Mouse (Mus musculus) thymus, postnatal 25 days (tissue): Measurements from ENCODE around the gene Rnf182.
A peak's percentile ranks its signal among the peaks of the same experiment; 100 is the strongest.

Source experiments
- DNase-seq: peaks from one replicate; pipeline ENCODE4 v3.0.0; 2022

Rnf182 gene

DNA sequence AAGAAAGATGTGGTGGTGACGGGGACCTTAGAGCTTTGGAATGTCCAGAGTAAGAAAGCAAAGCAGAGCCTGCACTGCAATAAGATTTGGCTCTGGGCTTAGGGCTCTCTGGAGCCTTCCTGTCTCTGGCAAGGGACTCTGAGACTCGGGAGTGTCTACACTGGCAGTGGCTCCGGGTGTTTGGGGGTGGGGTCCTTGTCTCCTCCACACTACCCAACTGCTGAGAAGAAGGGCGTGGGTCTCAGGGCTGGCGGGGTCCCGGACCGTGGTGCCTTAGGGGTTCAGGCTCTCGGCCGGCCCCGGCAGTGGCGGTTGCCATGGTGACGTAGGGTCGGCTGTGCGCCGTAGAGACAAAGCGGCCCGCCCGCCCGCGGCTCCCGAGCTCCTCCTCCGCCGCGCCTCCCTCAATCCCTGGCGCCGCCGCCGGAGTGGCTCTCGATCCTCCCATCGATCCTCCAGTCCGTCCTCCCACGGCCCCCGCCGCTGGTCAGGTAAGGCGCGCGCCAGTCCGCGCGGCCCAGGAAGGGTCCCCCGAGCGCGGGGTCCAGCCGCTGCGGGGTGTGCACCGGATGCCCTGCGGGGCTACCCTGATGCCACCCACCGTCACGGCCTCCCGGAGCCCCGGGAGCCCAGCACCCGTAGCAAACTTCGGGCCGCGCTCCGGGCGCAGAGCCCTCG lies at the start of gene Rnf182:
Gene Rnf182, plus strand, starts transcription at position 134 of the 678 bp plus-strand sequence.
- DNase-seq, result peak; percentile 45

DNA sequence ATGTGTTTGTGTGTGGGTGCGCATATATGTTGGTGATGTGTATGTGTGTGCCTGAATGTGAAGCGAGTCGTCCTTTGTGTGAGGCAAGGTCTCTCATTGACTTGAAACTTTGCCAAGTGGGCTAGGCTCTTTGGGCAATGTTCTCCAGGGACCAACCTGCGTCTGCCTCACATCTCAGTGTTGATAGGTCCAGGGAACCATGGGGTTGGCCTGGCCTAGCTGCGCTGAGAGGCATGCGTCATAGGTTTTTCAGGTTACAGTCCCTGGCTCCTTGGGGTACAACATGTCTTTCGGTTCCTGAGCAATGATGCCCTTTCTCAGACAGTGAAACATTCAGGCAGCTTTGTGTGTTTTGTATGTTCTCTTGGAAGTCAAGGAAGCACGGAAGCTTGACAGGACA lies 49.3 kb upstream of the Rnf182 start:
- no peak for DNase-seq

DNA sequence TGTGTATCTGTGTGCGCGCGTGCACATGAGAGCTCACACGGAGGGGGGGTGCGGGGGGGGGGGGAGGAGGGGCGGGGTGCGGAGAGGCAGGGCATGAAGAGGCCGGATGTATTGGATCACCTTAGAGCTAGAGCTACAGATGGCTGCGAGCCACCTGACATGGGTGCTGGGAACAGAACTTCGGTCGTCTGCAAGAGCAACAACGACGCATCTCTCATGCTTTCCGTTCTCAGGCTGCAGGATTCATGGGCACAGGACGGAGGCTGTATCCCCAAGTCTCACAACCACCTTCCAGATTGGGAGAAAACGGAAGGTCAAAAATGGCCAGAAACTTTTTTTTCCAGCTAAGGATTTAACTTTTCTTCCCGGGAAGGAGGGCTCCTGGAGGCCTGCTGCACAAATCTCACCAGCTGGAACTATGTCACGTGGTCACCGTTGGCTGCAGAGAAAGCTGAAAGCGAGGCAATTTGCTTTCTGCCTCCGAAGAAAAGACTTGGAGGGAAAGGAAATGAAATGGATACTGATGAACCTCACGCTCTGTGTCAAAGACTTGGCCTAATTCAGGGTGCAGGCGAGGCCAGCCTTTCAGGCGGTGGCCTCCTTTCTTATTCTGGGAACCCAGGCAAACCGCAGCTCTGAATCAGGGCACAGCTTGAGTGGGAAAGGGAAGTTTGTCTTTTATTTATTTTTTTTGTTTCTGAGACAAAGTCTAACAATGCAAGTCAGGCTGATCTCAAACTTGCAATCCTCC lies 48.2 kb upstream of the Rnf182 start:
- no peak for DNase-seq

DNA sequence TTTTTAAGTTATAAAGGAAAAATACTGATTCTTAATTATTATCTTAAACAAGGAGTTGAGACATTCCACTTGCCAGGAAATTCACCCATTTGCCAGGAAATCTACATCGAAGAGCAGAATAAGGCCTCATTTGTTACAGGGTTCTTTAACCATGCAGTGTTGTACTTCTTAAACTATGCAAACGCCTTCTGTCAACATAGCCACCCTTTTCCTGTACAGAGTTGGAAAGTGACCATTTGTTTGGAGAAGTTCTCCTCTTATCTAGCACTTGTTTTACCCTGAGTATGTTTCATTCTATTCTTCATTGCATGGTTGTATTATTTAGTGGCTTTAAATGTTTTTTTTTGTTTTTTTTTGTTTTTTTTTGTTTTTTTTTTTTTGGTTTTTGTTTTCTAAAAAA lies 41.5 kb upstream of the Rnf182 start:
- DNase-seq, result no peak

DNA sequence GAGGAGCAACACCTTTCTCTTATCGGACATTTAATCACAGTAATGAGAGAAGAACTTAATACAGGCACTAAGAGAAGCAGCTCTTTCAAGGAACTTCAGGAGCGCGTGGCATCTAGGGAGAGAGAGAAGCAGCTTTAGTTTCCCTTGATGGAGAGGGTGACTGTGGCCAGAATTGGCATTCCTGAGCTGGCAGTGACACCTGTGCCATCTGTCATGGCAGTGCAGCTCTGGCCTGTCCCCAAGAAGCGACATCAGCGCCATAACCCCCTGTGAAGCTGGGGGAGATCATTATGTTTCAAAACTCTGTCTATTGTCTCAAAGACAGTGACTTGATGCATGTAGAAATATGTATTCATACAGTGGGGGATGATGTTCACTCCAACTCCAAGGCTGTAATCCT lies 40.1 kb upstream of the Rnf182 start:
- no peak for DNase-seq

DNA sequence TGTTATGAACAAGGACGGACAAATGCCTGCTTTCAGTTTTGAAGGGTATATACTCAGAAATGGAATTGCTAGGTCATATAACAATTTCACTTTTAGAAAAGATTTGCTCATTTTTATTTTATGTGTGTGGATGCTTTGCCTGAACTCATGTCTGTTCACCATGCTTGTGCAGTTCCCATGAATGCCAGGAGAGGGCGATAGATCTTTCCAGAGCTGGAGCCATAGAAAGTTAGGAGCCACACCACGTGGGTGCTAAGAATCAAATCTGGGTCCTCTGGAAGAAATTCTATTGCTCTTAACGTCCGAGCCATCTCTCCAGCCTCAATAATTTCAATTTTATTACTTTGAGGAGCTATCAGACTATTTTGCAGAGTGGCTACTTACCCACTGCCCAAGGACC lies 38.3 kb upstream of the Rnf182 start:
- DNase-seq, result peak; percentile 50

DNA sequence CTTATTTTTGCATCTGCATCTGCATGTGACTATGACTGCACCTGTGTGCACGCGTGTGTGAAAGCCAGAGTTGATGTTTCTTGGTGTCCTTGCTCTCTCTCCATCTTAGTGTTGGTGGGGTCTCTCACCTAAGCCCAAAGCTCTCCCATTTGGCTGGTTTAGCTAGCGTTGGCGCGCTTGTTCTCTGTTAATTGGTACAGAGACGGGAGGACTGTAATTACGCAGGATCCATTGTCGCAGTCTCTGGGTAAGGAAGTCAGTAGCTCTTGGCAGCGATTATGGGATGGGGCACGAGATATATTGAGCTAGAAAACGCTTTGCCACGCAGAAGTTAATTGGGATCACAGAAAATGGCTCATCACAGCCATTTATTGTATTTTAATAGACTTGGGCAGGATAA lies 37.7 kb upstream of the Rnf182 start:
- DNase-seq, result no peak

DNA sequence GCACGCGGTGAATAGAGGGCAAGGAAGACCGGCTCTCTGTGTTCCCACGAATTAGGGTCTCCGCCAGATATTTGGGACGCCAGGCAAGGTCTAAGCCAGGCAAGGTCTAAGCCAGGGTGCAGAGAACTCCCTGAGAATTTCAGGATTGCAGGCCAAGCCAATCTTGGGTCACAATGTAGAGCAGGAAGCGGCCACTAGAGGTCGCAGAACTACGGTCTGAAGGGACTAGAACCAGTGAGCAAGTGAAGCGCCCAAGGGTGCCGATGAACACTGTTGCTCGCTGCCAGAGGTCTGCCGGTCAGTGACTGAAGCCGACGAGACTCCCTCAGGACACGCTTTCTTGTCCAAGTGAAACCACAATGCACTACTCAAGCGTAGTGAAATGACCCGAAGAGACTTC lies 35.8 kb upstream of the Rnf182 start:
- peak; percentile 43 for DNase-seq

DNA sequence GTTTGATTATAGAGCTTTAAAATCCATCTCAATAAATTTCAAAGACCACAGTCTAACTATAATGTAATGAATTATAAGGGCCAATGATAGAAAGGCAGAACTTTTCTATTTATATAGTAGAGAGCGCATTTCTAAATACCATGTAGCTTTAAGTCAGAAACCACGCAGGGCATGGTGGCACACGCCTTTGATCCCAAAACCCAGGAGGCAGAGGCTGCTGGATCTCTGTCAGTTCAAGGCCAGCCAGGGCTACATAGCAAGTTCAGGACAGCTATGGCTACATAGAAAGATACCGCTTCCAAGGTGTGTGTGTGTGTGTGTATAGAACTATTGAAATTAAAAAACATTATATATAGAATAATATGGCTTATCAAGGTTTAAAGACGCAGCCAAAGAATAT lies 34.8 kb upstream of the Rnf182 start:
- no peak for DNase-seq

DNA sequence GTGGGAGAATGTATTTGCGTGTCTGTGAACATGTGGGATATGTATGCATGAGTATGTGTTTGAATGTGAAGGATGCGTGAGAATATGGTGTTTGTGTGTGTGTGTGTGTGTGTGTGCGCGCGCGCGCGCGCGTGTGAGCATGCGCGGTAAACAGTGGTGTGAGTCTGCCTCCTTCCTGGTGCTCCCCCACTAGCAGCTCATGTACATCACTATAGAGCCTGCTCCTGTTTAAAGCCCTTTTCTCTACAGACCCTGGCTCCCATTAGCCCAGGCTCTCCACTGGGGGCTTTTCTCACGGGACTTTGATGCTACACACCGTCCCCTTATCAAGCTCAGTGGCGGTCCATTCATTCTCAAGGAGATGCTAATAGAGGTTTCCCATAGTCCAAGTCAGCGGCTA lies 32.5 kb upstream of the Rnf182 start:
- no peak for DNase-seq

DNA sequence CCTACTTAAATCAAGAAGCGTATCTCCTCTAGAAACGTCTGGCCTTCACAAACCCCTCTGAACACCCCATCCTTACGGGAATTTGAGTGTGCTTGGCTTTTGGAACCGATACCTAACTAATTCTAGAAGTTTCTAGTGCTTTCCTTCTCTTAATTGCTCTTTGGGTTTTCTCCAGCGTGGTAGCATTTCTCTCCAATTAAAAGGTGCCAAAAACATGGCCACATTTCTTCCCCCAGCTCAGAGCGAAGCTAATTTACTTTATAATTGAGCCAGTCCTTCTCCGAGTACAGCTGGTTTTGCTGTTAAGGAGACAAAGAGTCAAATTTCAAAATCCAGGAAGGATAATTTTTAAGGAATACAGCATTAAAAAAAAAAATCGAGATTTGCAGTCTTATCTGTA lies 32.0 kb upstream of the Rnf182 start:
- no peak for DNase-seq

DNA sequence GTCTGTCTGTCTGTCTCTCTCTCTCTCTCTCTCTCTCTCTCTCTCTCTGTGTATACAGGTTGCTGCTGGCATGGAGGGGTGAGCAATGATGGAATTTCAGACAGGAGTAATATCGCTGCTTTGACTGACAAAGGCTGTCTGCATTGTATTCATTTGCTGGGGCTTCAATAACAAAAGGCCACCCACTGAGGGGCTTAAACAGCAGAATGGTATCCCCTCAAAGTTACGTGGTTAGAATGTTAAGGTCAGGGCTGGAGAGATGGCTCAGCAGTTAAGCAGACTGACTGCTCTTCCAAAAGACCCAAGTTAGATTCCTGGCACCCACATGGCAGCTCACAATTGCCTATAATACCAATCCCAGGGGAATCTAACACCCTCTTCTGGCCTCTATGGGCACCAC lies 30.2 kb upstream of the Rnf182 start:
- no peak for DNase-seq

DNA sequence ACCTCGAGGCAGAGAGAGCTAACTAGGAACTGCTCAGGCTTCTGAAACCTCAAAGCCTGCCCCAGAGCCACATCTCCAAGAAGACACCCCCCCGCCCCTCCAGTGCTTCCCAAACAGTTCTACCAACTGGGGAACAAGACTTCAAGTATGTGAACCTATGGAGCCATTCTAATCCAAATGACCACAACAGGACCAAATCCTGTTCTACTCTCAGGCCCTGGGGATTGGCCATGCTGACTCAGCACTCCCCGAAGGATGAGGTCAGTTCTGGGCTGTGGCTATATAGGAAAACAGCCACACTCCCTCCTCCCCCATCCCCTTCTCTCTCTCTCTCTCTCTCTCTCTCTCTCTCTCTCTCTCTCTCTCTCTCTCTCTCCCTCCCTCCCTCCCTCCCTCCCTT lies 28.5 kb upstream of the Rnf182 start:
- DNase-seq, result no peak

DNA sequence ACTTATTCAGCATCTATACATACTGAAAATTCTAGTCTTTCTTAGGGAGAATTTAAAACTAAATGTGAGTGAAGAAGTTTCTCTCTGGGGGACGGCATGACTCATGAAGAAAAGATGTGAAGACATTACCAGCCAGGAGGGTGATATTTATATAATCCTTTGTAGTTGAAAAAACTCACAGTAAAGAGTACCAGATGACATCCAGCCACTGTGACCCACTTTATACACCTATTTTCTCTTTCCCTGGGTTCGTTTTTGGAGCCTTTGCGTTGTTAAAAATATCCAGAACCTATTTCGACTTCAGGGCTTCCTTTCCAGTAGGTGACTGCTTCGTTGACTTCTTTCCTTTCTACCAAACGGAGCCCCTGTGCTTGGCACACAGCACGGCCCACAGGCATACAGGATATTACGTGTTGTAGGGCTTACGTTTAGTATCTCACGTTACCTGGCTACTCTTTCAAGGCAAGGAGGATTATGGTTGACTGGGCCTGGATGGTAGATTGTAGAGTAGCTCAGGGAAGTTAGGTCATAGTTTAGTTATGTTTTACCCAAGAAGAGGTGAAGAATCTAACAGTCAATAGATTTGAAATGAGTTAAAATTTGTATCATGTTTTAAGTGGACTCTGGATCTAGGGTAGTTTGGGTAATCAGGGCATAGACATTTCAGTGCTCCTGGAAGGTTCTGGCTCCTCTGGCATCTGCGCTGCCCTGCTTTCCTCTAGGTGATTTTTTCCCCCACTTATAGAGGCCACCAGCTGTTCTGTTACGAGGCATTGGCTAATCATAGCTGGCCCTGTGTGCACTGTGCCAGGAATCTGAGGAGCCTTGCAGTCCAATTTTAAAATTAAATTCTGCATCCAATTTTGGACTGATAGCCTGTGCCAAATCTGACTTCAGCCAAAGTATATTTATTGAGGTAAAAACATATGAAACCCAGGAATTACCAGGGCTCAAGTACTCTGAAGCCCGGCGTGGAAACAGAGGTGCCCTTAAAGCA lies 27.4 kb upstream of the Rnf182 start:
- no peak for DNase-seq

DNA sequence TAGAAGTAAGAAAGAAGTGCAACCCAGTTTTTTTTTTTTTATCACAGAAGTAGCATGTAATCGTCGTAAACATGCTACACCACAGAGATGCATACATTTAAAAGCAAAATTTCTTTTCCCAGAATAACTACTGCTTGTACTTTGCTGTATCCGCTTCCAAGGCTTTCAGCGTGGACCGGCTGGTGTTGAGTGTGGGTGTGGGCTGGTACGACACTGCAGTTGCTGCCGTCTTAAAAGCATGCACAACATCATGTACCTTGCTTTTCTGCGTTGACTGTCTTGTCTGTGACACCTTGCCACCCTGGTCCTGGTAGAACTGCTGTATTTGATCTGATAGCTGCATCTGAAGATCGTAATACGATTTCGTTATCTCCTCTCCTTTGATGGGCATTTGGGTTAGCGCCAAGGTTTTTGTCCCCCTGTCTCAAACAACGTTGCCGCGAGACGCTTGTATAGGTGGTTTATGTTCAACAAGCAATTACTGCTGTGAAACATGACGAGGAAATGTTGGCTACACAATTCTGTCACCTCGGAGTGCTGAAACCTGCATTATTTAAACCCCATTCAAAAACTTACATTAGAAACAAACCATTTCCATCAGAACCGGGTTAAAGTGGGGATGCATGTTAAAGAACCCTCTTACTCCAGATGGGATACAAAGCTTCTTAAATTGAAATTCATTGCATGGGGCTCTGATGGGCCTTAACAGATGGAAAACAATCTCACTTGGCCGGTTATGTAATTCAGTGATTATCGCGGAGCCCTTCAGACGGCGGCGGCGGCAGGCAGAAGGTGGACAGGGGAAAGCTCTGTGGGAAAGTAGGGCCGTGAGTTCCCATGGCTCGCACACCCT lies 23.5 kb upstream of the Rnf182 start:
- no peak for DNase-seq

DNA sequence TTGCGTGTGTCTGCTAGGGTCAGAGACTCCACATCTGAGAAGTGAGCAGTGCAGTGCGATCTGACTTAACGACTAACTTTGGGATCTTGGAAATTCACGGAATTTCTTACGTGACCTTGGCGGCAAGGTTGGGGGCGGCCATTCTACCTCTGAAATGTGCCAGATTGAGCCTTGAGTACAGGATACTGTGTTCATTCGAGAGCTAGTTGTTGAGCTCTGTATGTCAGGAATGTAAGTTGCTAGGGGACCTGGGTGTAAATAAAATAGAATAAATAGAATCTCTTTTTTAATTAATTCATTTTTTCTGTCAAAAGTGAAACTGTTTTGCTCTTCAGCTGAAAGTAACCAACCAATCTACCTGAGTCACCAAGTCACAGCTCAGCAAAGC lies 22.8 kb upstream of the Rnf182 start:
- DNase-seq, result no peak

DNA sequence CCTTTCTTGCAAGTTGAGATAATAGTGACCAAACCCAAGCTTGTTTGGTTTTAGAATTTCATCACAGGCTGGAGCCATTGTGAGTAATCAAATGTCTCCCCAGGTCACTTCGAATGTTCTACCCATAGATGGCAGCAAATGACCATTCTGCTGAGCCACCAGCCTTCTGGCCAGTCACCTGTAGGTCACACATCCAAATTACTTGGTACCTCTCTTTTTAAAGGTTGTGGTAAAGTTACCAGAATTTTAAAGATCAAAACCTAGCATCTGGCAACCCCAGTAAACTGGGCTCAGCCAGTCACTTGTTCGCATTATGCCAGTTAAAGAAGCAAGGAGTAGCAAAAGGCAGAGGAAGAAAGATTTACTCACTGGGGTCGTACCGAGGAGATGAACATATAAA lies 19.6 kb upstream of the Rnf182 start:
- peak; percentile 58 for DNase-seq

DNA sequence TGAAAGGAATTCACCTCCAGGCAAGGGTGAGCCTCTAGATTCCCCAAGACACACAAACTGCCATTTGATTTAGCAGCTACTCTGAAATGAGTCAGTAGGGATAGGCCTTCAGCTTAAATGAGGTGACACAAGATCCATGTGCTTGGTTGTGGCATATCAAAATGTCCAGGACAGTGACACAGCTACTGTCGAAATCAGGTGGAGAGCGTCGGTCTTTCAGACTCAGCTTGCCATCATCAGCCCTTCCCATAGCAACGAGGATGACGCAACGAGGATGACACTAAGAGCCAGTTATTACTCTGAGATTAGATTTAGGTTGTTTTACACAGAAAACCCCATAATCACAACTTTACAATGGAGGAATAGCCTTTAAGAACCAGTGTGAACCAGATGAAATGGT lies 14.5 kb upstream of the Rnf182 start:
- DNase-seq, result no peak

DNA sequence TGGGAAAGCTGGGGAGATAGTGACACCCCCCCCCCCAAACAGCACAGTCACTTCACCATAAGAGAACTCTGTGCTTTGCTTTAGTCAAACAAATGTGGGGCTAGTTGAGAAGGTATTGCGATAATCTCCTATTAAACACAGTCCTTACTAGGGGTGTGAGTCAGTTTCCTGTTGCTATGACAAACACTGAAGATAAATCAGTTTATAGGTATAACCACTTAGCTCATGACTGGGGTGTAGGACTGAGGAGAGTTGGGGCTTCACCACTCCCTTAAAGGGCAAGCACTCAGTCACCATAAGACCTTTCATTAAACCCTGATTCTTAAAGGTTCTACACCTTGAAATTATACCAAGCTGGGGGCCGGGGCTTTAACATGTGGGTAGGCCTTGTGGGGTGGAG lies 13.1 kb upstream of the Rnf182 start:
- DNase-seq, result no peak

DNA sequence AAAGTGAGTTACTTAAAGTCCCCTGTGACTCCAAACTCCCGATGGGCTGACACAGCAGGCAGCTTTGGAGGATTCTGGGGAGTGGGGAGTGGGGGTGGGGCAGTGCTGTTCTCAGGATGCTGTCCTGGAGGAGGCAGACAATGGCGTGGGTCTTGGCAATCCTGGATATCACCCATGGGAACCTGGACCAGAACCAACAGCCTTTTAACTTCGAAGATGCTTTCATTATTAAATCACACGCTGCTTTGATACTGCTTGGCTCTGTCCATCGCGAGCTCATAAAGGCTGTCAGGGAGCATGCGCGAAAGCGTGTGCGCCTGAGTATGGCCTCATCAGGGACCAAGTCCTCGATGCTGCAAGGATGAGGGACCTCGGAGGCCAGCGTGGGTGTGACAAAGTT lies 12.5 kb upstream of the Rnf182 start:
- DNase-seq, result no peak

DNA sequence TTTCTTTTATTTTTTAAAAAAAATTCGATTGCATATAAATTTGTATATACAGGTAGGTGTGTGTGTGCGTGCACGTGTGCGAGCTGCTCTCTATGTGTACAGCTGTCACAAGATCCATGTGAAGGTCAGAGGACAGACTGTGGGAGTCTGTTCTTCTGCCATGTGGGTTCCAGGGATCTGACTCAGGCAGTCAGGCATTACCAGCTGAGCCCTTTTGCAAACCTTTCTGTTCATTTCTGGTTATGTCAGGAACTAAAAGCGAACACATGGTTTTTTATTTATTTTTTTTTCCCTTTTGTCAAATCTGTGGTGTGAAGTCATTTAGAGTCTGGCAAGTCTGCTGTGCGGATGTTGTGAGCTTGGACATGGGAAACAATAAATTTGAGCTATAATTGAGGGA lies 6.7 kb upstream of the Rnf182 start:
- DNase-seq, result no peak

DNA sequence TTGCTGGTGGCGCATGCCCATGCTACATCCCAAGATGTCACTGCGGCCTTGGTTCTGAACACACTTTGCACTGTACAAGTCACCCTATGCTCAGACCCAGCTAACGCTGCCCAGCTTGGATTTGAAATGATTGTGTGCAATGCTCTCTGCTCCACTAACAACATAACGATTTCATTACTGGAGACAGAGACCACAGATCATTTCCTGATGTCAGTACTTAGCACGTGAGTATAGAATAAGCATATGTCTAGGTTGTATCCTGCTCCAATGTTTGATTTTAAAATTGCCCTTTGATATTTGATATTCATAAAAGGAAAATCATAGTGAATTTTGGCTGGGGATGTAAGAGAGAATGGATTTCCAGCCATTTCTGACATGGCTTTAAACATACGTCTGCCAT lies 3.5 kb upstream of the Rnf182 start:
- DNase-seq, result no peak

DNA sequence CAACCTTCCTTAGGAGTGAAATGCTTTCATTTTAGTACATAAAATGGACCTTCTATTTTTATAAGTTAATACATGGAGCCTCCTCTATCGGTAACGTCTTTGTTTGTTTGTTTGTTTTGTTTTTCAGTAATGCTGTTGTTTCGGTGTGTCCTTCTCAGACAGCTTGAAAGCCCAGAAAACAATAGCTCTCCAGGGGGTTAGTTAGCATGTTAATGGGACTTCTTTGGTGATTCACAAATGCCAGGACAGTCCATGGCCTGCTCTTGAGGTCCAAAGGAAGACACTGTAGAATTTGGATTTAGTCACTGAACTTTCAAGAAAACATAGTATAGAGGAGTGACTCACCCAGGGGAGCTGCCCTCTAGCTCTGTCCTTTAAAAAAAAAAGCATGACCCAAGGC lies 843 bp upstream of the Rnf182 start:
- no peak for DNase-seq
